Mouse (Mus musculus): ENCODE results near the gene Pycard.
"Not testable (repeated sequence)": the region's sequence is repeated elsewhere in the genome, so short reads cannot be mapped to it uniquely, and the experiment has no call there.

Pycard gene

DNA sequence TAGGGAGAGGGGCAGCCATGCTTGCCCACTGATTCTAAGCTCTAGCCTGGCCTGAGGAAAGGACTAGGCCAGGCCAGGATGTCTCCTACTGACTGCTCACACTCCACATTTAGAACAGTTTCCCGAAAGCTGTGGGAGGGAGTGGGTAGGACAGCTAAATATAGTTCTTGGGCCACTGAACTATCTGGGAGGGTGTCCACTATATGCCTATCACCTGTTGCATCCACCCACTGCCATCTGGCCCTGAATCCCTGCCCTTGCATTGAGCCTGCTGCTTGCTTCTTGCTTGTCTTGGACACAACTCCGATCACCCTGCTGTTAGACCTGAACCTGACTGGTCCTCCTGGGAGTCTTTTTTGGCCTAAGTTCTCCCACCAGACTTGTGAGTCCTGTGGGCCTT is 10.0 kb upstream of the Pycard start, which contains the start of gene Trim72:
TSS of gene Trim72 (plus strand) at position 262 of the 400 bp plus-strand sequence.
- DNase-seq (ENCODE audit: low read depth, low spot score) = no peak

DNA sequence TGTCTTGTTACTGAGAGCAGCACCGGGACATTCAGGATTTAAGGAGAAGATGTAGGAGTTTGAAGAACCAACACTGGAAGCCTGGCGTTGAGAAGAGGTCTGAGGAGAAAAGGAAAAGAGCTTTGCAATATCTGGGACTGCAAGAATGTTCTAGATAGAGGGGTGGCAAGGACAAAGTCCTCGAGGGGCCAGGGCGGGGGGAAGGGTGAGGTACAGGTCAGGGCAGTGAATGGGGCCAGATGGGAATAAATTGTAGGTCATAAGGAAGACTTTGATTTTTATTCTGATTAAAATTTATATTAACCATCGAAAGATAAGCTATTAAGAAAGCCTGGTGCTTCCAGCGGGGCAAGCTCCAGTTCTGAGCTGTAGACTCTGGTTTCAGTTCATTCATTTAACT is 9.4 kb upstream of the Pycard start:
- no peak for DNase-seq (ENCODE audit: low read depth, low spot score)

- DNase-seq (ENCODE audit: low read depth, low spot score) = no peak
These were observed 6.6 kb upstream of the Pycard start for GRCm38 (mm10) chr7:128000068-128000950.

DNA sequence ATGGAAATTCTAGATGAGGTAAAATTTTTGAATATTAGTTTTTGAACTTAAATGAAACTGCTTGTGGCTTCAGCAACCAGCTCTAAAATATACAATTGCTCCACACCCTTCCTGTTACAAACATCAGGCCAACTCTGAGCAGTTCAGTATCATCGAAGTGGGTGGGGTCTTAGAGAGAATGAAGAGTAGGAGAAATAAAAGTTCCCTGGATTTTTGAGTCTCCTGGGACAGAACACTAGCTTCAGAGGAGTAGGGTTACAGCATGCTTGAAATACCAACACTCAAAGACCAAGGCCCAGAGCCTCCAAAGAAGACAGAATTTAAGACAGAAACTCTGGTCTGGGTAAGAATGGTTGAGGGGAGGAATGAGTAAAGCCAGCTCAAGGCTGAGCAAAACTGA is 5.8 kb upstream of the Pycard start:
- no peak for DNase-seq (ENCODE audit: low read depth, low spot score)

GRCm38 (mm10) chr7:127992488-127993340 is 953 bp downstream of the Pycard start:
- no peak for DNase-seq (ENCODE audit: low read depth, low spot score)

DNA sequence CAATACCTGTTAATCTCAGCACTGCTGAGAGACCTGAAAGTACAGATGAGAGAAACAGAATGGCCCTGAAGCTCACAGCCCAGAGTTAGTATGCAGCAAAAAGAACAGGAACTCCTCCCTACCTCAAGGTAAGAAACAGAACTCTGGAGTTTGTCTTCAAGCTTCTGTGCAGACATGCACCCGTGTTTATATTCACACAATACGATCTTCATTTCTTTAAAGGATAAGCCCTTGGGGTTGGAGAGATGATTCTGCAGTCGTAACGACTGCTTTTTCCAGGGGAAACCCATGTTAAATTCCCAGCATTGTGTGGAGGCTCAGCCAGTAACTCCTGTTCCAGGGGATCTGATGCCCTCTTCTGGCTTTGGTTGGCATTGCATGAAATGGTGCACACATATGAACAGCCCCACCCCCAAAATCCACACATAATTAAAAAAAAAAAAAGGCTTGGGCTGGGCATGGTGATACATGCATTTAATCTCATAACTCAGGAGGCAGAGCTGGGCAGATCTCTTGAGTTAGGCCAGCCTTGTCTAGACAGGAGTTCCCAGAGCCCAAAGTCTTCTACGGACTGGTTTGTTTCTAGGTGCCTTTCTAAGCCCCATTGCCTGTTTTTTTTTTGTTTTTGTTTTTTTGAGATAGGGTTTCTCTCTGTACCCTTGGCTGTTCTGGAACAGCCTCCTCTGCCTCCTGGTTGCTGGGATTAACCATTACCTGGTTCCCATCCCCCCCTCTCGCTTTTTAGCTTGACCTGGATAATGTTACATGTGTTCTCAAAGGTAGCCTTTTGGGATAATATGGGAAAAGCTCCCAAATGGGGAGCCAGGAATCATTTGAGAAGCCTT is 1.8 kb downstream of the Pycard start:
- DNase-seq (ENCODE audit: low read depth, low spot score) = peak; percentile 77

- DNase-seq (ENCODE audit: low read depth, low spot score) = no peak
These were observed 4.8 kb downstream of the Pycard start for GRCm38 (mm10) chr7:127988904-127989303.

DNA sequence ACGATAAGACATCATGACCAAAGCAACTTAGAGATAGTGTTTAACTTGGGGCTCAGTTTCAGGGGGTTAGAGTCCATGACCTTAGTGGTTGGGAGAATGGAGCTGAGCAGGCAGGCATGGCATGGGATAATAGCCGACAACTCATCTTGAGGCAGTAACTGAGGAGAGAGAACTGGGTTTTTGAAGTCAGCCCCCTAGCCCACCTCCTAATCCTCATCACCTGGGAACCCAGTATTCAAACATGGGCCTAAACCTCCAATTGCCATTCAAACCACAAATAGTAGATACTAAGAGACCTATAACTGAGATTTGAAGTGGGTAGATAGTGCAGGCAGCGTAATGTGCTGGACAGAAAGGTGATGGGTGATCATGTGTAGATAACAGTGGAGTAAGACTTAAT is 13.1 kb downstream of the Pycard start:
- DNase-seq (ENCODE audit: low read depth, low spot score) = no peak

- no peak for DNase-seq (ENCODE audit: low read depth, low spot score)
These were observed 14.8 kb downstream of the Pycard start for GRCm38 (mm10) chr7:127978856-127979255.

GRCm38 (mm10) chr7:127974413-127974930 is 19.2 kb downstream of the Pycard start:
- no peak for DNase-seq (ENCODE audit: low read depth, low spot score)

DNA sequence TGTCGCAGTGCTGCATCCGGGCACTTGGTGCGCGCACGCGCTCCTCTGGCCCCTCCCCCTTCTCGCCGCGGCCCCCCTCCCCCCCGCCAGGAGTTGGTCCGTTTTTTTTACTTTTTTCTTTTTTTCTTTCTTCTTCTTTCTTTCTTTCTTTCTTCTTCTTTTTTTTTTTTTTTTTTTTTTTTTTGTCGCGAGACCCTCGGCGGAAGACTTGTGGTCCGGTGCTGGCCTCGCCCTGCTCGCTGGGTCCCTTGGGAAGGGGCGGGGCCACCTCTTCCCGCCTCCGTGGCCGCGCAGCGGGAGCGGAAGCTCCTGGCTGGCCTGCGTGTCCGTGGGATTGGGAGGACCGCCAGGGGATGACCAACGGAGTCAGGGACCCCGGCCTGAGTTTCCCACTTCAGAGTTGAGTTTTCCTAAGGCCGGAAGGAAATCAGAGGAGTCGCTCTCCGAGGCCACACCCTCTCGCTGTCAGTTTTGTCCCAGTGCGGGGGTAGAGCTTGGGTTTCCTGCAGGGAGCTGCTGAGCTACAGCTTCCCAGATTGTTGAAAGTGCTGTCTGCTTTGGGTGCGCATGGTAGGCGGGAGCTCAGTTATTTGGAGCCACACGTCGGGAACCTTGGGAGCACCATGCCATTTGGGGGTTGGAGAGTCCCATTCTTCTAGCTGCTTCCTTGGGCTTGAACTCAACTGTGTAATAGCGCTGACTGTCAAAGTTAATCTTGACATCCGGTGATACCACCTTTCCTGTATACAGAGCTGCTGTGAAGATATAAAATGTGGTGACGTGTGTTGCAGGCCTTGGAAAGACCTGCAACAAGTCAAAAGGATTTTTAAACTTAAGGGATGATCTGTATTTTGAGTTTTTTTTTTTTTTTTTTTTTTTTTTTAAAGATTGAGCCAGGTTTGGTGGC is 25.5 kb downstream of the Pycard start:
- DNase-seq (ENCODE audit: low read depth, low spot score) = peak; percentile 72

DNA sequence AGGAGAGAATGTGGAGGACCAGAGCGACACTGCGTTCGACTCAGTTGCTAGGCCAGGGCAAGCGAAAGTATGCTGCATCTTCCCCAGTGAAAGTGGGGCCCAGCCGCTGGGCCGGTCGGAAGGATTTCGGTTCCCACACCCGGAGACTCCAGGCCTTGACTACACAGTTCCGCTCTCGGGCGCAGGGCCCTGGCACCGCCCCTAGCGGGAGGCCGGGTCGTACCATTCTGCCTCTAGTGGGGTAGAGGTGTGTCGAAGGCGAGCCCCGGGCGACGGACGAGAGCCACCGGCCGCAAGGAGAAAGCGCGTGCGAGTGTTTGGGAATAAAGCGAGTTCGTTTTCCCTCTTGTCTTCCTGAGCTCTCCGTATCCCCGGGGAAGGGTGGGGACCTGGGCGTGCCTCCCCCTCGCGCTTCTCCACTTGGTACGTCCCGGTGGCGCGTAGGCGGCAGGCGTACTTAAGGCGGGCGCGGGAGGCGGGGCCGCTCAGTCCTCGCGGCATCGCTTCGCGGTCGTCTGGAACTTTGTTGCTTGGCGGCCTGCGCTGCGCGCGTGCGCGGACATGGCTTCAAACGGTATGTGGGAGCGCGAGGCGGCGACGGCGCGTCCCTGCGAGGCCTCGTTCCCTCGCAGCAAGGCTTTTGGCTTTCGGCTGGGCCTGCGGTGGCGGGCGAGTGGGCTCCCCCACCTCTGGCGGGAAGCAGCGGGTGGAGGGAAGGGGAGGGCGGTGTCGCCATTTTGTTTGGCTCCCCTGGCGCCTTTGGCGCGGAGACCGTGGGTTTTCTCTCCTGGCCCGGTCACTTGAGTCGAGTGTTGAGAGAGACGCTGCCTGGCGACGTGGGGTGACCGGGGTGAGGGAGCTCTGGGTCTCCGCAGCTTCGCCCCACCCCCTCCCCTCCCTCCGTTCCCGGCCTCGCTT is 26.4 kb downstream of the Pycard start, which contains the start of gene Fus:
TSS of gene Fus (plus strand) at position 454 of the 918 bp plus-strand sequence.
- peak; percentile 95 for DNase-seq (ENCODE audit: low read depth, low spot score)

- peak; percentile 51 for DNase-seq (ENCODE audit: low read depth, low spot score)
These were observed 27.2 kb downstream of the Pycard start for GRCm38 (mm10) chr7:127966371-127966918.

DNA sequence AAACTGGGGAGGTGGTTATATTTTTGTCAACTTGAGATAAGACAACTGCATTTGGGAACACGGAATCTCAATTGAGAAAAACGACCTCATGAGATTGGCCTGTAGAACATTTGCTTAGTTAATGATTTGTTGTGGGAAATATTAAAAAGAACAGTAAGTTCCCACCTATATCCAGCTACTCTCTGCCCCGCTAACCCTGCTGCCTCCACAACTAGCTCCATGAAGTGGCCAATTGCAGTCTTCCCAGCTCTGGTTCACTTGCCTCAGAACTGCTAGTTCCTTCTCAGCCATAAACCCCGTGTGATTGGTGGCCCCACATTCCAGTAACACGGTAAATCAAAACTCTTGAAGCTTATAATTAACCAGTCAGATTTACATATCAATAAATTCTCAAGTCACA is 34.3 kb downstream of the Pycard start:
- DNase-seq (ENCODE audit: low read depth, low spot score) = no peak

- DNase-seq (ENCODE audit: low read depth, low spot score) = no peak
These were observed 40.6 kb downstream of the Pycard start for GRCm38 (mm10) chr7:127952864-127953581.

DNA sequence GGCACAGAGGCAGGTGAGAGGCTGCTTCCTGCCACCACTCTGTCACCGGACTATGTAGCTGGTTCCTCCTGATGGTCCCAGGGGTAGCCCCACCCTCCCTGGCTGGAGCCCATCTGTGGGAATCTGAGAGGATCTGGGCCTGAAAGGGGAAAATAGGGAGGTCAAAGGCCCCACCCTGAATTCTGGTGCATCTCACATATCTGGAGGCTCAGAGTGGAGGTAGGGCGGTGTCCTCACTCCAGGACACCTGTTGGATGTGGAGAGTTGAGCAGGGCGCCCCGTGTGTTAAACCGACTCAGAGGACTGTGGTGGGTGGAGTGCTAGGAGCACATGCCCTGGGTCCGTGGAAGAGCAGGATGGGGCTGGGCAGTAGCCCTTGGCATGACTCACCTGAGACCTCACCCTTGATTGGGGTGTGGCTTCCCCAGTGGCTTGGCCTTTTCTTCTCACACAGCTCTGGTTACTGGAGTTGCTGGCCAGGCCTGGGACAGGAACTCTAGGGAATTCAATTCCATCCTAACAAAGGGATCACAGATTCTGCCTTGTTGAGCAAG is 47.1 kb downstream of the Pycard start, which contains the start of gene Prss36:
TSS of gene Prss36 (minus strand) at position 256 of the 554 bp plus-strand sequence.
- DNase-seq (ENCODE audit: low read depth, low spot score) = no peak

DNA sequence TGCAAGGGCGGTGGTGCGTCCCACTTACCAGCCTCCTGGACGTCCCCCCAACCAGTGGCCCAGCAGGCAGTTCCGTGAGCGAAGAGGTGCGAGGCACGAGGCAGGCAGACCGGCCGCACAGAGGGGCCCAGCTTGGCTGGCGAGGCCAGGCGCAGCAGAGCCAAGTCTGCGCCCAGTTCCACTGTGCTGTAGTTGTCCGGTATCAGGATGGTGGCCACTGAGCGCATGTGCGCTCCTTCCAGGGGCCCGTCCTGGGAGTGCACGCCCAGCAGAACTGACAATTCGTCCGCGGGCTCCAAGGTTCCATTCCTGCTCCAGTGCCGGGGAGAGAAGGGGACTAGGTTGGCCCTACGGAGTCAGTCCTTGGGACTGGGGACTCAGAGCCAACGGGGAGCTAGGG is 49.1 kb downstream of the Pycard start:
- no peak for DNase-seq (ENCODE audit: low read depth, low spot score)

DNA sequence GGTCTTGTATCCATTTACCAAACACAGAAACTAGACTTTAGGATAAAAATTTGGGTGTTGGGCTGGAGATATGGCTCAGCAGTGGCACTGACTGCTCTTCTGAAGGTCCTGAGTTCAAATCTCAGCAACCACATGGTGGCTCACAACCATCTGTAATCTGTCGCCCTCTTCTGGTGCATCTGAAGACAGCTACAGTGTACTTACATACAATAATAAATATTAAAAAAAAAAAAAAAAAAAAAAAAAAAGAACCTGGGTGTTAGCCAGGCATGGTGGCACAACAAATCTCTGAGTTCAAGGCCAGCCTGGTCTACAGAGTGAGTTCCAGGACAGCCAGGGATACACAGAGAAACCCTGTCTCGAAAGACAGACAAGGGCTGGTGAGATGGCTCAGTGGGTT is 51.6 kb downstream of the Pycard start:
- DNase-seq (ENCODE audit: low read depth, low spot score) = not testable (repeated sequence)
